Mouse (Mus musculus) CD4-positive helper T cell, adult 2 months (primary cell): ENCODE measurements around the gene Adamts1.

Experiments used
- DNase-seq: peaks from one replicate; pipeline ENCODE4 v3.0.0-alpha.2; 2012; ENCODE audit warnings: low read depth, missing footprints, low spot score

Gene Adamts1

DNA sequence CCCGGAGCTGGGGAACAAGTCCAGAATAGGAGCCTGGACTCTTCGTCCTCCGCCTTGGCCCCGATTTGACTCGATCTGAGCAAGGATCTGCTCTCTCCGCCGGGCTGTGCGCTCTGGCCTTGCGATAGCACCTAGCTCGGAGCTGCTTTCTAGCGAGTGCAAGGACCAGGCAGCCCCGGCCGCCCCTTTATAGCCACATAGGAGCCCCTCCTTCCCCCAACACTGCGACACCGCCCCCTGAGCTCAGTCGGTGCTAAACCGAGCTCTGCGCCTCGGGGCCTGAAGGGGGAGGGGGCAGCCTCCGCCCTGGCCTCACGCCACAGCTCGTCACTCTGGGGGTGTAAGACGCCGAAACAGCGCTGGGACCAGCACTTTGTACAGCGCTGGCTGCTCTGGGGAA is at the start of gene Adamts1:
Gene Adamts1, minus strand, starts transcription at position 160 of the 400 bp plus-strand sequence.
- DNase-seq = no peak

DNA sequence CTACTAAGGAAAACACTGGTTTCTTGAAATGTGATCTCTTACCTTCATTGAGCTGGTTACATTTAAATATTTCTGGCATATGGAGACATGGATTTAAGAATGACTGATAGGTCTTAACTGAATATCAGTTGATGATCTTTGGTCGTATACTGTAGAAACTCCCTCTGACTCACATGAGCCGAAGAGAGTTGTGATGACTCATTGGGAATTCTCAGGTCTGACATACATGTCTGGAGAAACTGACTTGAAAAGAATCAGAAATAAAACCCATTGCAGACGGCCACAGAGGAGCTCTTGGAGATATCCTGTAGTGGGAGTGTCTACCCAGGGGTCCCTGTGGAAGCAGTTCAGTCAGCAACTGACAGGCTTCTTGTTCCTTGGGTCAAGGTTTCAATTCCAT is 24.2 kb upstream of the Adamts1 start:
- no peak for DNase-seq

DNA sequence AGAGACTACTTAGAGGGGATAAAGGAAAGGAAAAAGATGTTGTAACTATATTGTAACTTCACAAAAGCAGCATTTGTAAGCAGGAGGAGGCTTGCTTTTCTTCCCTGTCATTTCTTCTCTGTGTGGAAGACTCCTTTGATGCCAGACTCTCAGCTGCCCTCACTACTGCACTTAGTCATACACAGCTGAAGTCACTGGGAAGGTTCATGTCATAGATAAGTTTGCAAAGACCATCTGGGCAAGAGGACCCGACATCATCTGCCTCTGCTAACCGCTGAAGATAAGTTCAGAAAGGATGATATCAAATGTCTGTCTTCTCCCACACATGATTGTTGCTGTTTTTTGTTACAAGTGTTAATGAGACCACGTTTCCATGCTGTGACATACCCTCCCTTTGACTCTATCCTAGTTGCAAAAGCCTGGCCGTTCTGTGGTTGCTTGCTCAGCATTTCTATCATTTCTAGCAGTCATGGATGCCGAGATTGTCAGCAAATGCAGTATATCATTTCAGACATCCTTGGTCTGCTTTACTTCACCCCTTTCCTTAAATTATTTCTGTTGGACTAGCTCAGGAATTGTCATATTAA is 19.5 kb upstream of the Adamts1 start:
- DNase-seq = no peak

DNA sequence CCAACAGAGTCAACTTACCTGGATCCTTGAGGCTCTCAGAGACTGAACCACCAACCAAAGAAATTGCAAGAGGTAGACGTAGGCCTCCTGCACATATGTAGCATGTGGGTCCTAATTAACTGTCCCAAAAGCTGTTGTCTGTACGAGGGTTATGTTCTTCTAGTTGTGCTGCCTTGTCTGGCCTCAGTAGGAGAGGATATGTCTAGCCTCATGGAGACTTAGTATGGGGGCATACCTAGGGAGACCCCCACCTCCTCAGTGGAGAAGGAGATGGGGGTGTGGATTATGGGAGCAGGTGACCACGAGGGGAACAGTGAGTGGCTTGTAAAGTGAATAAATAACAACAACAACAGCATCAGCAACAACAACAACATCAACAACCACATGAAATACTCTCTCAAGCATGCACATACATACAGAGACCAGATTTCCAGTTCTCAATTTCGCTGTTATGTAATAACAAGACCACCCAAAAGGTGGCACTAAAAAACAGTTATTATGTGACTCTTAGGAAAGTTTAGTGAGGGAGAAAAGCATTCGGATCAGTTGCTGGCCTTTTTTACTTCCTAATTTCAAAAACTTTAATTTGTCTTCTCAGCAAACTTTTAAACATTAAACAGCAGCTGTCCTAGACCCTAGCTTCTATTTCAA is 17.0 kb upstream of the Adamts1 start:
- no peak for DNase-seq

DNA sequence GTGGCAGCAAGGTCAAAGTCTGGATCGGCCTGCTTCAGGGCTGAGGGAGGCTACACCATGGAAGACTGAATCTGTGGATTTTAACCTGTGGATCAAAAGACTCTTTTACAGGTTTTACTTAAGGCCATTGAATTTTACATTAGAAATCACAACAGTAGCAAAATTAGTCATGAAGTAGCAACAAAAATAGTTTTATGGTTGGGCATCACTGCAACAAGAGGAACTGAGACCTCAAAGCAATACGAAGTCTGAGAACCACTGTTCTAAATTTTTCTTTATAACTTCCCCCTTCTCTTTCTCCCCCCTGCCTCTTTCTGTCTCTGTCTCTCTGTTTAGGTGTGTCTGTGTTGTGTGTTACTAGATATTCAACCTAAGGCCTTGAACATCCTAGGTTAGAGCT is 11.2 kb upstream of the Adamts1 start:
- no peak for DNase-seq

DNA sequence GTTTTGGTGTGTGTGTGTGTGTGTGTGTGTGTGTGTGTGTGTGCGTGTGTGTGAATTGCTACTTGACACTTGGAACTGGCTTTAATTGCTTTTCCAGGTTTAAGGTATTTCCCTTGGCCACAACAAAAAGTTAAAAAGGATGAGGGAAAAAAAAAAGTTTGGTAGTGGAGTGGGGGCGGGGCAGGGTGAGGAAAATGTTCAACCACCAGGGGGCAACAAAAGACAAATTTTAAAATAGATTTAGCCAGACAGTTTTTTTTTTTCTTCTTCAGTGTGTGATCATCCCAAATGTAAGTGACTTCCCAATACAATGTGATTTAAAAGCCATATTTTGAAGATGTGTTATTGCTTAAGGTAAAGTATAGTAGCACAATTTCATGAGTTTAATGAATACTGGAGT is 4.7 kb upstream of the Adamts1 start:
- no peak for DNase-seq

DNA sequence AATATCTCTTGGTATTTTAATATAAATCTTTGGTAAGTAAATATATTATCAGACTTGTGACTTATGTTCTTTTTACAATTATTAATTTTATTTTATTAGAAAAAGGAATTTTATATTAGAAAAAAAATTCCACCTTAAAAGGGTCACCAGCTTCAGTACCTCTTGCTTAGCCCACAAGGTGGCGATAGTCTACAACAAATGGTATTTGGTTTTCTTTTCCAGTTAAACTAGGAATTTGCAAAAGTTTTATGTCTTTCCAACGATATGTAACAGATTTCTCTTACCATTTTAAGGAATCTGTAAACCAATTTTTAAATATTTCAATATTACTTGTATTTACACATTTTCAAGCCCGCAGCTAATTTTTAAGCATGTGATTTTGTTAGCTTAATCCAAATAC is 4.2 kb upstream of the Adamts1 start:
- DNase-seq = no peak

DNA sequence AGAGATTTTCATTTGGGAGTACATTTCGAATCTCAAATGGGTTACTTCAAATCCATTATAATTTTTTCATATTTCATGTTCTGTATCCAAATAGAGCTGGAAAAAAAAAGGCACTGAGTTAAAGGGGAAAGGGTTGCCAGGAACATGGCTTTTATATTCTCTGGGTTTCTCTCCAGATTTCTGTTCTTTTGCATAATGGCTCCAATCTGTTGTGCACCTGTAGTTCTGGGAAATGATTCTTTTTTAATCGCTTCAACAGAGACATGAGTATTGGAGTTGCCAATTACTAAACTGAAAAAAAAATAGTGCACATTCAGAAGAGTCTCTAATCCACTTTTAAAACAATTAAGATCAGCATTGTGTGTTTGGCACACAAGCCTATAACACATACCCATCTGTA is 2.7 kb upstream of the Adamts1 start:
- no peak for DNase-seq

DNA sequence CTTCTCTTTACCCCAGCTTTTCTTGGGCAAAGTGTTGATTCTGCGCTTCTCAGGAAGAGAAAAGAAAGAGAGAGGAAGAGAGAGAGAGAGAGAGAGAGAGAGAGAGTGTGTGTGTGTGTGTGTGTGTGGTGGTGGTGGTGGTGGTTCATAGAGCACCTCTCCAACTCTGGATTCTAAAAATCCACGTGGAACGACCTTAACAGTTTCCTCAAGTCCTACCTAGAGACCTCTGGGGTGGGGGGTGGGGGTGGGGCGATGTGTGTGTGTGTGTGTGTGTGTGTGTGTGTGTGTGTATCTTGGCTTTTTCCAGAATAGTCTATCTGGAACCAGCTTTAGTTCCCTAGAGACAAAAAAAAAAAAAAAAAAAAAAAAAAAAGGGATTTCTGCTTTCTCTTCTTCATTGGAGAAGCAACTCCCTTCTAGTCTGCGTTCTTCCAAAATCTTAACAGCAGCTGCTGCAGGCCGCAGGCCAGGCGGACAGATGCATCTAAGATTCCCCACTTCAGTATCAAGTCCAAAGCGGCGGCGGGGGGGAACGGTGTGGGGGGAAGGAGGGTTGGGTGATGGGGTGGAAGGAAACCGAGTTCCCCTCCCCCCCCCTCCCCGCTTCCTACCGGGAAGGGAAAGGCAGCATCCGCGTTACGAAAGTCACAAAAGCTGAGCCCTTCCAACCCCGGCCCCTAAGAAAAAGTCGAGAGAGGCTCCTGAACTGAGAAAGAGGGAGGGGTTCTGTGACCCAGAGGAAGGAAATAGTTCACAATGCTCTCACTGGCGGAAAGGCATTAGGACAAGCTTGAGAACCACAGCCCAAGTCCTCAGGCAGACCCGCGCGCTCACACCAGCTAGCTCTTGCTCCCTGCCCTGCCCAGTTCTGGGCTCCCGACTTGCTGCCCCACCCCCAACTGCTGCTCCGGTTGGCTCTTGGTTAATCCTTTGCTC is 969 bp upstream of the Adamts1 start:
- no peak for DNase-seq

DNA sequence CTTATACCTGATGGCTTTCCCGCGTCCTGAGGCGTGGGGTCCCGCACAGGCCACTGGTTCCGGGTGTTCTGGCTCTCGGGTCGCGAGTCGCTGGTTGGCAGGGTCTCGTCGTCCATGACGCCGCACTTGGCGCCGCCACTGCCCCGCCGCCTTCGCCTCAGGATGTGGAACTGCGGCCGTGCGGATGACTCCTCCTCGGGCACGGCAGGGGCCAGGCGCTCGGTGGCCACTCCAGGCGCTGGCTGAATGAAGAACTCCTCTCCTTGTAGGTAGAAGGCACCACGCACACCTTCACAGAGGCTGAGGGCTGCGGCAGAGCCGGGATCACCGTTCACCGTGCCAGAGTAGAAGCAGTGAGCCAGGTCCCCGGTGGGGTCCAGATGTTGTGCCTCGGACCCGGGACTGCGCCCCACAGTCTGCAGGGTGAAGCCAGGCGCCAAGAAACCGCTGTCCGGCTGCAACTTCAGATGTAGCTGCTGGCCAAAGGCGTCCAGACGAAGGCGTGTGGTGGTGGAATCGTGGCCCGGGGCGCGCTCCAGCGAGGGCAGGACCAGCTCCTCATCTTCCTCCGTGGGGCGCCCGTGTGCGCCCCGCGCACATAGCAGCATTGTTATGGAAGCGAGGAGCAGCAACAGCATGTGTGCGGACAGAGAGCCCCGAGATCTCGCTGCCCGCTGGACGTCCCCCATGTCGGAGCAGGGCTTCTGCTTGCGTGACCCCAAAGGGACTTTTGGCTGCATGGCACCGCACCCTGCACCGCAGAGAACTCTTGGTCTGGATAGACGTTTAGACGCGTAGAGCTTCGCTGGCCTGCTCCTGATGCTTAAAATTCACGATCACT is 722 bp downstream of the Adamts1 start:
- no peak for DNase-seq

DNA sequence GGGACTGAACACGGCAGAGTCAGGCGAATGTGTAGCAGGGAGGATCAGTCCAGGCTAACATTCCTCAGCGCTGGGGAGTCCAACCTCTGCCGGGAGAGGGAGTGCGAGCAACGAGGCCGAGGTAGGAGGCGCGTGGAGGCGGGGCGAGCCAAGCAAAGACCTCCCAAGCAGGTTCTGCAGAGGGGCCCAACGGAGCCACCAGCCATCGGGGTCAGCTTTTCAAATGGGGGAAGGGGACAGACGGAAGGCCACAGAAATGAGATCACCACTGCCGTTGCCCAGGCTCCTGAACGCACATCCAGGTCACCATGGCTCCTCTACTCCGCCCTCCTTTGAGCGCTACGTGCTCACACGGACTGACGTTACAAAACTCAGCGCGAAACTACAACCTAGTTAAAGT is 1.7 kb downstream of the Adamts1 start:
- no peak for DNase-seq

DNA sequence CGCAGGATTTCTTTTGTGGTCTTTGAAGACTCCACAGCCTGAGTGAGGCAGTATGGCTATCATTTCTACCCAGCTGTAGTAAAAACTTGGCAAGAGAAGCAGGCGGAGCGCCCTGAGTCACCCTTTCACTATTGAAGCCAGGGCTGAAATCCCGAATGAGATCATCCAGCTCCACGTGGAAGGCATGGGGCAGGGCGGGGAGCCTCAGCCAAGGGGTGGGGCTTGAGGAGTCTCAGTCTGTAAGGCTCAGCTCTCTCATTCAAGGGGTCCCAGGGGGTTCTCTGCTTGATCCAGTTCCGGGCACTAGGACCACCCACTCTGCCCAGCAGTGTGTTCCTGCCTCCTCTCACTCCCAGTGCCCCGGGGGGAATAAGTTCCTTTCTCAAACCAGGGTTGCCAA is 2.2 kb downstream of the Adamts1 start:
- DNase-seq = no peak

DNA sequence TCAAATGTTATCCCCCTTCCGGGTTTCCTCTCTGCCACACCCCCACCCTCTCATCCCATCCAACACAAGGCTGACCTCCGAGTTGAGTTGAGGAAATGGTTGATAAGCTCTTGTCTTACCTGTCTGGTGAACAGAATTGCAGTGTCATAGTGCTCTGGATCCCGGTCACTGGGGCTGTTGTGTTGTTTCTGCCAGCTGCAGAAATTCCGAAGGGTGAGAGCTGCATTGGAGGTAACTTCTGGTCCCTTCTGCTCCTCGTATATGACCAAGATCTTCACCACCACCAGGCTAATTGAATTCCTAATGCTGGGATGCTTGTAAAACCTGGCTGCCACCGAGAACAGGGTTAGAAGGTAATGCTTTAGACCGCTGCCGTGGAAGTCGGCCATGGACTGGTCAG is 2.9 kb downstream of the Adamts1 start:
- no peak for DNase-seq

DNA sequence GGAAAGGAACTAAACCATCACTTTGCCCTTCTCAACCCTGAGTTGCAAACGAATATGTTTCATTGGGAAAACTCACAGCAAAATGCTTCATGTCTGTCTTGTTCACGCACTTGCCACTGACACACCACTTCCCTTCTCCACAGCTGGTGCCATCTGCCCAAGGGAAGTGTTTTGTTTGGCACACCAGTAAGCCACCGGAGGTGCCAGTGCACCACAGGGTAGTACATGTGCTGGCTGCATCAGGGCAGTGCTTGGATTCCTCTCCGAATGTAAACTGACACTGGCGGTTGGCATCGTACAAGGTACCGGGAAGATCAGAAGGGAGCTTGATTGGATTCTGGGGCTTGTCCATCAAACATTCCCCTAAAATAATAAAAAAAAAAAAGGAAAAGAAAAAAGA is 4.6 kb downstream of the Adamts1 start:
- DNase-seq = no peak

DNA sequence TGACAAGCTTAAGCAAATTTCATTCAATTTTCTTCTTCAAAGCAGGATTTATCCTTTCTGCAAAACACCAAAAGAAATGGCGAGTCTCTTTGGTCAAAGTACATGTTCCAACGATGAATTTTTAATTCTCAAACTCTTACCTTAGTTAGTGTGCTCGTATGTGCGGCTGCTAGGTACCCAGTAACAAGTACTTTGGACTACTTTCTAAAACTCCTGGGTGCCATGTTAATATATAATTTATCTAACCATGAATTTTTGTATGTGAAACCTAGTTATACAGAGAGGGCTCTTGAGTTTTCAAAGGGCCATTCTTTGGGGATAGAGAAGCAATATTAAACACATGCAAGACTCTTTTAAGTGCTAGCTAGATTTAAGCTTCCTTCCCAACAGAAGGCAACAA is 5.8 kb downstream of the Adamts1 start:
- no peak for DNase-seq

DNA sequence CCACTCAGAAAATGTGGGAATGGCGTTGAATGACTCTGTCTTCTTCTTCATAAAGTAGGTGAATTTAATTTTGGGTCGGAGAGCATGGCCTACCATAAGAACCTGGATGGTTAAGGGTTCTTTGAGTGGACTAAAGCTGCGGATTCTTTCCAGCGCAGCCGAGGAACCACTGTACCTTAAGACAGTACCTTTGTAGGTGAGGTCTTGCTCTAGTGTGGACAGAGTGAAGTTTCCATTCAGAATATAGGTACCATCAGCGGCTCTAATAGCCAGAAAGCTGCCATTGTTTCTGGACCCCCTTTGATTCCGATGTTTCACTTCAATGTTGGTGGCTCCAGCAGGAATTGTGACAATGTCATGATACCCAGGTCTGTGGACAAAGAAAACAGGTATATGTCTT is 7.2 kb downstream of the Adamts1 start:
- DNase-seq = no peak

DNA sequence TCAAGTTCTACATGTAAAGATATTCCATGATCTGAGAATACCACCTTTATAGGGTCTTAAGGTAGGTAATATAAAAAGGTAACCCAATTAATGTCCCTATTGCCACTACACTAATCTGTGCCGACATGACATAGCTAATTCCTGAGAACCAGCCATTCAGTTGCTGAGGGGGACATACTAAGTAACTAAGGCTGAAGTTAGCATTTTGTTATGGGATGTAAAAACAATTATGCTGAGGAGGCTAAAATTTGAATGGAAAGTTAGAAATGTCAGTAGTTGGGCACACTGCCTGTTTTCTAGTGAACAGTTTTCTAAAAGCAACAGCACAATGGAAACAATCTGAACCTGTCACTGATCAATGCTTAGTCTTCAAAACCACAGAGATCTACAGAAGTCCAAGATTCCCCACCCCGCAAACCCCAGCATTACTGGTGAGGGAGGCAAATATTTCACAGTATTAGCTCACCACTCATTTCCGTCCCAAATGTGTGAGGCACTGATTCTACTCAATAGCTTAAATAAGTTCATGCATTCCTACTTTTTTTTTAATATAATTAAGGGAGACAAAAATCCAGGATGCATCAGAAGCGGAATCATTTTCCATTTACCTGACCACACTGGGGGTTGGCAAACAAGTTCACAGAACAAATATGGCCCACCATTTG is 9.6 kb downstream of the Adamts1 start:
- no peak for DNase-seq

DNA sequence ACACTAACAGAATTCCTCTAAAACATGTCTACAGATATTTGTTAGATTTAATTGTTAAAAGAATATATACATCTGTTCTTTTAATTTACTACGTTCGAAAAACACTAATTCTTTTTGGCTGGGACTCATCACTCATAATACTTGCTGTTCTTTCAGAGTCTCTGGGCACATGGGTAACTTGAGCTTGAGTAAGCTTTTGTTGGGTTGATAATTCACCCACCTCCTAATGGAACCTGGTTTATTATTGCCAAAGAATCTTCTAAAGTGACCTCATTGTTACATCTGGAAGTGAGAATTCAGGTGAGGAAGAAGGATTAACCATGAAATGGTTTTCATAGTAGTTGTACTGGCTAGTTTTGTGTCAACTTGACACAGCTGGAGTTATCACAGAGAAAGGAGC is 21.8 kb downstream of the Adamts1 start:
- no peak for DNase-seq

DNA sequence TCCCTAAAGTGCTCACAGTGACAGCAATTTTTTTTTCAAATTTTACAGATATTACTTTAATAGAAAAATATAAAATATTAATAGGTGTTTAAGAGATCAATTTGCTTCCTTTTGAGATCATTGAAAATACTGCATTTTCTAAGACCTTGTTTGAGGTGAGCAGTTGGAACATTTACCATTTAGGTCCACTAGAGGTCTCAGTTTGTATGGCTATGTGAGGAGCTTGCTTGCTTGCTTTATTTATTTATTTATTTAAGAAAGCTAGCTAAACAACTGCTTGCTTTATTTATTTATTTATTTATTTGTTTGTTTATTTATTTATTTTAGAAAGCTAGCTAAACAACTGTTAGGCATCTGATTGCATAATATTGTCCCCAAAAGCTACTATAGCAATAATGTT is 23.1 kb downstream of the Adamts1 start:
- DNase-seq = no peak

DNA sequence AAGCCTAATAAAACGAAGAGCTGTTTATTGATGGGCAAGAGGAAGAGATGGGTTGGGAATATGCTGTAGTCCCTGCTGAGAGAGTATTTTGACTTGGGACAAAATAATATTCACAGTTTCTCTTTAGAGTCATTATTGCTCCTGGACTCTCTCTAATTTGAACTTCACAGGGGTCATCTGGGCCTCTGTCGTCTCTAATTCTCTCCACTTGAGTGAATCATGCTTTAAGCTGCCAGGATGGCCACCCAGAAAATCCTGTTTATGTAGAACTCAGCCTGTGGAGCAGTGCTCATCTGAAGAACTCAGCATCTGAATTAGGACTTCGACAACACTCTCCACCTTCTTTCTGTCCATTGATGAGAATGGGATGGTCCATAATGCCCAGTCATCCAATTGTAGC is 30.6 kb downstream of the Adamts1 start:
- DNase-seq = no peak

DNA sequence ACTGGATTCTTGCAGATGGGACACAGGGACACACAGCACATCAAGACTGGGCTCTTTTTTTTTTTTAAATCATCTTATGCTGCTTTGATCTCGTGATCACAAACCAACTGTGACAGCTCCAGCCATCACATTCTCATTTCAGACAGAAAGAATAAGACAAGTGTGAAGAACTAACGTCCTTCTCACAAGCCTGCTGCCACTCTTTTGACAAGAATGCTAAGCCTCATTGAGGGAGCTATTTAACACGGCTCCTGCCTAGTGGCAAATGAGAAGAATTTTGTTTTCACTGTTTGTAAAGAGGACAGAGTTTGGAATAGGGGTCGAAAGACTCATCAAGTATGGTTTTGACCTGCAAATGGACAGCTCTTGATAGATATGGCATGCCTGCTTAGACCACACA is 35.6 kb downstream of the Adamts1 start:
- DNase-seq = no peak
